Mouse (Mus musculus): ENCODE data around the gene Pitx1.

DNA sequence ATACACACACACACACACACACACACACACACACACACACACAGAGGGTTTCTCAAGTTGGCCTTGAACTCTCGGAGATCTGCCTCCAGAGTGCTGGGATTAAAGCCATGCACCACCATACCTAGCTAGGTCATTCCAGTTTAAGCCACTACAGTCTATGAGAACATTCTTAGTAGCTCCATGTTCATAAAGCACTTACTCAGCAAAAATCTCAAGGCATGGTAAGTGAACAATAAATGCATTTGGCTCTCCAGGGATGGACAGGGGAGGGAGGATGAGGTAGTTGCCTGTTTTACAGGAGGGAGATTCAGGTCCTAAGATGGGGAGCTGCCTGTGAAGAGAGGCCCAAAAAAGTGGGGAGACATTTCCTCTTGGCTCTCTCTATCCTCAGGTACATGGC, 32.0 kb downstream of the Pitx1 start:
- TF ChIP-seq CTCF (IDR thresholded peaks at IDR 0.05; ENCODE audit: low read depth) (no peak), EP300 (IDR thresholded peaks at IDR 0.05; ENCODE audit: low read depth) (no peak)

Measured in heart, postnatal 0 days (tissue).